Mouse (Mus musculus) heart, embryonic 15.5 days (tissue): ENCODE data around the gene Slx4. TPM values are rescaled to one million over a fixed set of nuclear protein-coding genes. Genes with fewer than 3 reads are reported as not detected.

Source experiments
- ATAC-seq: fragments of 200-750 bp; cut with Nextera tagmentation; replicated peaks from 2 replicates; pipeline ENCODE4 v1.8.0; 2017; ENCODE audit warnings: low read depth, moderate TSS enrichment; ENCODE audit not compliant: insufficient number of reproducible peaks, insufficient read depth, low FRiP score
- H3K27ac ChIP-seq: fragments of 300-500 bp; sonication (generic); 2 replicates; pipeline ENCODE4 v1.5.1; 2015; ENCODE audit warnings: mild to moderate bottlenecking, inconsistent platforms
- H3K27me3 ChIP-seq: fragments of 300-500 bp; sonication (generic); 2 replicates; pipeline ENCODE4 v1.6.1; 2015; ENCODE audit warnings: inconsistent platforms
- H3K36me3 ChIP-seq: fragments of 300-500 bp; sonication (generic); 2 replicates; pipeline ENCODE4 v1.6.1; 2015; ENCODE audit warnings: mild to moderate bottlenecking, inconsistent platforms
- H3K4me1 ChIP-seq: fragments of 300-500 bp; sonication (generic); replicated peaks from 2 replicates; pipeline ENCODE4 v1.6.1; 2015; ENCODE audit warnings: inconsistent platforms
- H3K4me2 ChIP-seq: fragments of 300-500 bp; sonication (generic); 2 replicates; pipeline ENCODE4 v1.6.1; 2015; ENCODE audit warnings: inconsistent platforms, mild to moderate bottlenecking, moderate library complexity
- H3K4me3 ChIP-seq: fragments of 300-500 bp; sonication (generic); 2 replicates; pipeline ENCODE4 v1.5.1; 2015; ENCODE audit warnings: mild to moderate bottlenecking, inconsistent platforms
- H3K9ac ChIP-seq: fragments of 300-500 bp; sonication (generic); 2 replicates; pipeline ENCODE4 v1.6.1; 2015; ENCODE audit warnings: mild to moderate bottlenecking, inconsistent platforms
- H3K9me3 ChIP-seq: fragments of 300-500 bp; sonication (generic); replicated peaks from 2 replicates; pipeline ENCODE4 v1.6.1; 2016; ENCODE audit warnings: inconsistent platforms
- WGBS: fragments of 180-500 bp; shearing (Covaris S2); methylation state at CpG from one replicate; pipeline ENCODE4 v1.1.7; 2015; ENCODE audit warnings: mixed read lengths; 5-methylcytosine and 5-hydroxymethylcytosine counted together
- polyA plus RNA-seq: library from polyadenylated mRNA; unstranded; fragments of >200 nt; fragmentation: Nextera tagmentation; extraction: Ambion mirVana; gene quantifications from 2 replicates; pipeline ENCODE4 v1.2.1, GENCODE M21; 2015

The Slx4 gene
- polyA plus RNA-seq: 8.3 and 10.6 TPM in 2 replicates

GRCm38 (mm10) chr16:4003489-4004398 is at the start of gene Slx4:
Slx4 (minus strand) TSS chr16:4003770.
- peak within 1 kb of the TSS; percentile 88 for H3K27ac ChIP-seq
- peaks cover 22% of the 10 kb centered on the region for H3K36me3 ChIP-seq
- peaks cover 17% of the 10 kb centered on the region for H3K4me1 ChIP-seq
- no peaks in the 10 kb centered on the region for H3K27me3 ChIP-seq
- H3K4me3 ChIP-seq: peak within 1 kb of the TSS; percentile 88
- H3K9ac ChIP-seq: peak within 1 kb of the TSS; percentile 93
- no peaks in the 10 kb centered on the region for H3K9me3 ChIP-seq
- peak within 1 kb of the TSS; percentile 93 for H3K4me2 ChIP-seq
- WGBS: 1% methylated on average over 57 of the region's 58 CpGs
- peak; percentile 99 for ATAC-seq

GRCm38 (mm10) chr16:4052601-4053000 is 49.0 kb upstream of the Slx4 start:
- Histone ChIP-seq H3K4me2 (no peak overlapping the region), H3K9me3 (no peaks in the 10 kb centered on the region), H3K27me3 (no peaks in the 10 kb centered on the region), H3K4me1 (no peaks in the 10 kb centered on the region), H3K9ac (no peak overlapping the region), H3K4me3 (no peak overlapping the region), H3K27ac (no peak overlapping the region), H3K36me3 (peaks cover 76% of the 10 kb centered on the region)
- ATAC-seq: no peak
- WGBS: 94% methylated on average over 4 of the region's 4 CpGs

GRCm38 (mm10) chr16:4045524-4045923 is 42.0 kb upstream of the Slx4 start:
- H3K9me3 ChIP-seq: no peaks in the 10 kb centered on the region
- 73% methylated on average over 4 of the region's 4 CpGs for WGBS
- no peak overlapping the region for H3K9ac ChIP-seq
- no peaks in the 10 kb centered on the region for H3K4me1 ChIP-seq
- H3K27me3 ChIP-seq: no peaks in the 10 kb centered on the region
- no peak overlapping the region for H3K4me3 ChIP-seq
- H3K36me3 ChIP-seq: peaks cover 75% of the 10 kb centered on the region
- ATAC-seq: no peak
- no peak overlapping the region for H3K4me2 ChIP-seq
- H3K27ac ChIP-seq: no peak overlapping the region

DNA sequence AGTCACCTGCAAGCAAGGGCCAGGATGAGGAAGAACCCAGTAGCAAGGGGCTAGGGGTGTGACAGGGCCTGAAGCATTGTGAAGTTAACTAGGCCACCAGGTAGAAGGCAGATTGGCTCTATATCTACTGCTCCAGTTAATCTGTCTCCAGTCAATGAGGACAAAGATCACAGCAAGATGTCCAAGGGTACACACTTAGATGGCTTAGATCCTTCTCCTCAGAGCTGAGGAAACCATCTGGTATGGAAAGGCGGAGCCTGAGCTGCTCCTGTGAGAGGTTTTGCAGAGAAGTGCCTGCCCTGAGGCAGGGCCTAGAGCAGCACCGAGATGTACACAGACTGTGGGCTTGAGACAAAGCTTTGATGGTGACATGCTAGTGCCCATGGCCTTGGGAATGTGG is 40.5 kb upstream of the Slx4 start:
- Histone ChIP-seq H3K4me2 (no peak overlapping the region), H3K27ac (no peak overlapping the region), H3K4me3 (no peak overlapping the region), H3K27me3 (no peaks in the 10 kb centered on the region), H3K9ac (no peak overlapping the region), H3K36me3 (peaks cover 74% of the 10 kb centered on the region), H3K4me1 (no peaks in the 10 kb centered on the region), H3K9me3 (no peaks in the 10 kb centered on the region)
- WGBS: 95% methylated on average over 2 of the region's 2 CpGs
- no peak for ATAC-seq

GRCm38 (mm10) chr16:4041646-4042045 is 38.1 kb upstream of the Slx4 start:
- no peak for ATAC-seq
- Histone ChIP-seq H3K9ac (no peak overlapping the region), H3K27me3 (no peaks in the 10 kb centered on the region), H3K36me3 (peaks cover 72% of the 10 kb centered on the region), H3K9me3 (no peaks in the 10 kb centered on the region), H3K4me1 (no peaks in the 10 kb centered on the region), H3K4me2 (no peak overlapping the region), H3K4me3 (no peak overlapping the region), H3K27ac (no peak overlapping the region)
- WGBS: 96% methylated on average over 4 of the region's 4 CpGs

- Histone ChIP-seq H3K36me3 (peaks cover 68% of the 10 kb centered on the region), H3K4me1 (no peaks in the 10 kb centered on the region), H3K9me3 (no peaks in the 10 kb centered on the region), H3K4me2 (no peak overlapping the region), H3K27ac (no peak overlapping the region), H3K27me3 (no peaks in the 10 kb centered on the region), H3K9ac (no peak overlapping the region), H3K4me3 (no peak overlapping the region)
- 83% methylated on average over 5 of the region's 5 CpGs for WGBS
- no peak for ATAC-seq
Observed at GRCm38 (mm10) chr16:4040206-4040605, 36.6 kb upstream of the Slx4 start.

DNA sequence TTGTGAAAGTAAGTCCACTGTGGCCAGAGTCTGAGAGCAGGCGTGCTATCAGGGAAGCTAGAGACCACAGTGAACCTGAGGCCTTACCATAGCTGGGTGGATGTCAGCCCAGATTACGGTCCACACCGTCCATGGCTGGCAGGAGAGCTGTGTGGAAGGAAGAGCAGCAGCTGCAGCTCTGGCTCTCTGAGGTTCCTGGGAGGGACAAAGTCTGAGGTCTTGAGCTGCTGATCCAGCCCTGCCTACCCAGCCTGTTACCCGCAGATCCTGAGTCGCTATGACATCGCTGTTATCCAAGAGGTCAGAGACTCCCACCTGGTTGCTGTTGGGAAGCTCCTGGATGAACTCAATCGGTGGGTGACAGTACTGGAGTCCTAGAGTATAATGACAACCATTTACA is 34.1 kb upstream of the Slx4 start:
- Histone ChIP-seq H3K36me3 (peaks cover 52% of the 10 kb centered on the region), H3K27ac (no peak overlapping the region), H3K4me1 (no peaks in the 10 kb centered on the region), H3K27me3 (no peaks in the 10 kb centered on the region), H3K4me3 (no peak overlapping the region), H3K4me2 (no peak overlapping the region), H3K9me3 (no peaks in the 10 kb centered on the region), H3K9ac (no peak overlapping the region)
- no peak for ATAC-seq
- 93% methylated on average over 7 of the region's 7 CpGs for WGBS

- 84% methylated on average over 5 of the region's 5 CpGs for WGBS
- H3K27me3 ChIP-seq: no peaks in the 10 kb centered on the region
- no peak within 1 kb of the TSS for H3K27ac ChIP-seq
- ATAC-seq: no peak
- no peak within 1 kb of the TSS for H3K4me3 ChIP-seq
- H3K4me1 ChIP-seq: no peaks in the 10 kb centered on the region
- H3K9me3 ChIP-seq: no peaks in the 10 kb centered on the region
- no peak within 1 kb of the TSS for H3K9ac ChIP-seq
- peaks cover 49% of the 10 kb centered on the region for H3K36me3 ChIP-seq
- H3K4me2 ChIP-seq: no peak within 1 kb of the TSS
Observed at GRCm38 (mm10) chr16:4036807-4037206, 33.2 kb upstream of the Slx4 start, which contains the start of gene Dnase1. Dnase1 (plus strand) TSS chr16:4036942.

- H3K27ac ChIP-seq: no peak overlapping the region
- no peak for ATAC-seq
- no peaks in the 10 kb centered on the region for H3K9me3 ChIP-seq
- no peaks in the 10 kb centered on the region for H3K4me1 ChIP-seq
- no peaks in the 10 kb centered on the region for H3K27me3 ChIP-seq
- WGBS: 89% methylated on average over 2 of the region's 2 CpGs
- H3K9ac ChIP-seq: no peak overlapping the region
- H3K4me3 ChIP-seq: no peak overlapping the region
- H3K4me2 ChIP-seq: no peak overlapping the region
- peaks cover 38% of the 10 kb centered on the region for H3K36me3 ChIP-seq
Observed at GRCm38 (mm10) chr16:4035575-4035974, 32.0 kb upstream of the Slx4 start.

- H3K4me3 ChIP-seq: no peak overlapping the region
- H3K4me2 ChIP-seq: no peak overlapping the region
- peaks cover 28% of the 10 kb centered on the region for H3K36me3 ChIP-seq
- H3K9me3 ChIP-seq: no peaks in the 10 kb centered on the region
- no peak for ATAC-seq
- WGBS: 83% methylated on average over 3 of the region's 3 CpGs
- no peak overlapping the region for H3K9ac ChIP-seq
- H3K4me1 ChIP-seq: no peaks in the 10 kb centered on the region
- H3K27ac ChIP-seq: no peak overlapping the region
- H3K27me3 ChIP-seq: no peaks in the 10 kb centered on the region
Observed at GRCm38 (mm10) chr16:4034476-4034875, 30.9 kb upstream of the Slx4 start.

DNA sequence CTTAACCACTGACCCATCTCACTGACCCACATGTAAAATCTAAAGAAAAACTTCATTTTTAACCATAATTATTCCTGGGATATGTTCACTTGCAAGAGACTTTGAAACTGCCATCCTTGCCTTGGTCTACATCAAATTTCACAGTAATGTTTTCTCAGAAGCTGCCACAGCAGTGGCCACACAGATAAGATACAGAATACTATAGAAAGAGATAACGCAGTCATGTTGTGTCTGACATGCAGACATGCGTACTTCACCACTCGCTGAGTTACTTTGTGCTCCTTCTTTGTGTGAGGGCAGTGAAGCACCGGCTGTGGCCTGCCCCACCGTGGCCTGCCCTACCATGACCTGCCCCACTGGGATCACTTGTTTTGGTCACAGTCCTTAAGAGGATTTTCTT is 30.4 kb upstream of the Slx4 start:
- no peaks in the 10 kb centered on the region for H3K4me1 ChIP-seq
- H3K27ac ChIP-seq: no peak overlapping the region
- no peak overlapping the region for H3K4me3 ChIP-seq
- H3K36me3 ChIP-seq: peaks cover 23% of the 10 kb centered on the region
- H3K27me3 ChIP-seq: no peaks in the 10 kb centered on the region
- no peak overlapping the region for H3K9ac ChIP-seq
- no peaks in the 10 kb centered on the region for H3K9me3 ChIP-seq
- 30% methylated on average over 5 of the region's 5 CpGs for WGBS
- H3K4me2 ChIP-seq: no peak overlapping the region
- no peak for ATAC-seq

GRCm38 (mm10) chr16:4032341-4032748 is 28.8 kb upstream of the Slx4 start:
- H3K4me3 ChIP-seq: no peak overlapping the region
- H3K4me1 ChIP-seq: no peaks in the 10 kb centered on the region
- no peak overlapping the region for H3K4me2 ChIP-seq
- no peaks in the 10 kb centered on the region for H3K9me3 ChIP-seq
- no peak overlapping the region for H3K9ac ChIP-seq
- peaks cover 8% of the 10 kb centered on the region for H3K36me3 ChIP-seq
- H3K27me3 ChIP-seq: no peaks in the 10 kb centered on the region
- WGBS: 63% methylated on average over 6 of the region's 6 CpGs
- no peak for ATAC-seq
- H3K27ac ChIP-seq: no peak overlapping the region
